23 mouse cellular contexts compared by ENCODE assay signal in the genomic region with DNA sequence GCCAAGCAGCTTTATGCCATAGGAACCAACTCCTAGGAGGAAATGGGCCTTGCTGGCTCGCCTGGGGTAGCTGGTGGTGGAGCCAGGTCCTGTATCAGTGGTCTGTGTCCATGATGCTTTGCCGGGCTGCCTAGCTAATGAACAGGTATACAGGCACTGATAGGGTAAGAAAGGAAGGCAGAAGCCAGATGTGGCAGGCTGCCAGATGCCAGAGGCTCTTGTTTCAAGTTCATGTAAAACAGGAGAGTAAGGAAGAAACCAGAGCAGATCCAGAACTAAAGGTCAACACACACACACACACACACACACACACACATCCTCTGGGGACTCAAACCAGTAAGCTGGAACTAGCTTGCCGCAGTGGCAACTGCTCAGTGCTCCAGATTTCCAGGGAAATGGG. TPM values are rescaled to one million over a fixed set of nuclear protein-coding genes. Genes with fewer than 3 reads are reported as not detected.
A peak's percentile ranks its signal among the peaks of the same experiment; 100 is the strongest.
DNase-seq lines count a peak whose midpoint lies in the region; ATAC-seq lines count a peak whose summit lies in the region.
"Had no signal": no experiment of that assay in that cellular context is flagged by ENCODE, and none has a peak within 500 bp of the region (broad histone marks: within the 10 kb centered on the region; RNA-seq: fewer than 3 reads in every experiment).

No protein-coding gene starts in this region.

- H3K9me3 ChIP-seq in intestine, embryonic 16.5 days (ENCODE audit: control insufficient read depth, low read length): no peaks in the 10 kb centered on the region
- H3K9me3 ChIP-seq in intestine, embryonic 15.5 days: no peaks in the 10 kb centered on the region
- H3K9me3 ChIP-seq: forebrain, embryonic 15.5 days; G1E; hindbrain, embryonic 12.5 days; lung, embryonic 15.5 days had no signal

- ATAC-seq in intestine, embryonic 16.5 days: no peak
- ATAC-seq in intestine, embryonic 15.5 days: no peak
- ATAC-seq: forebrain, embryonic 15.5 days had no signal

- no peak overlapping the region for H3K27ac ChIP-seq in intestine, embryonic 16.5 days (ENCODE audit: low read length)
- no peak overlapping the region for H3K27ac ChIP-seq in intestine, embryonic 15.5 days
- H3K27ac ChIP-seq: forebrain, embryonic 15.5 days; hindbrain, embryonic 12.5 days; left cerebral cortex, adult 2 months; liver, embryonic 14.5 days; lung, embryonic 15.5 days had no signal

- H3K27me3 ChIP-seq in intestine, embryonic 16.5 days (replicated peaks; ENCODE audit: control insufficient read depth, insufficient read depth, low read length): no peaks in the 10 kb centered on the region
- H3K27me3 ChIP-seq in intestine, embryonic 15.5 days (replicated peaks): no peaks in the 10 kb centered on the region; the same call in 1 of the 2 replicates
- H3K27me3 ChIP-seq: forebrain, embryonic 15.5 days; lung, embryonic 15.5 days had no signal

- WGBS in intestine, embryonic 16.5 days: 73% methylated on average over 3 of the region's 3 CpGs
- 68% methylated on average over 3 of the region's 3 CpGs for whole genome bisulfite sequencing in intestine, embryonic 15.5 days

- H3K9ac ChIP-seq in intestine, embryonic 16.5 days (ENCODE audit: low read depth, low read length): 0 out of 2 replicates have a peak overlapping the region, but pooled peaks have one; percentile 2
- no peak overlapping the region for H3K9ac ChIP-seq in intestine, embryonic 15.5 days
- H3K9ac ChIP-seq: forebrain, embryonic 15.5 days; hindbrain, embryonic 12.5 days; liver, embryonic 14.5 days; lung, embryonic 15.5 days had no signal

- H3K4me2 ChIP-seq in intestine, embryonic 16.5 days (ENCODE audit: low read depth, low read length): no peak overlapping the region
- no peak overlapping the region for H3K4me2 ChIP-seq in intestine, embryonic 15.5 days (replicated peaks)
- H3K4me2 ChIP-seq: forebrain, embryonic 15.5 days; heart, embryonic 11.5 days; hindbrain, embryonic 12.5 days; lung, embryonic 15.5 days had no signal

- no peak overlapping the region for H3K4me3 ChIP-seq in intestine, embryonic 16.5 days (ENCODE audit: low read length)
- no peak overlapping the region for H3K4me3 ChIP-seq in intestine, embryonic 15.5 days (replicated peaks)
- H3K4me3 ChIP-seq: forebrain, embryonic 15.5 days; hindbrain, embryonic 12.5 days; left cerebral cortex, adult 2 months; lung, embryonic 15.5 days had no signal

- H3K4me1 ChIP-seq in intestine, embryonic 16.5 days (ENCODE audit: control insufficient read depth, insufficient read depth, low read length): no peaks in the 10 kb centered on the region
- peaks cover 5% of the 10 kb centered on the region; the same call in 1 of the 2 replicates for H3K4me1 ChIP-seq in intestine, embryonic 15.5 days (replicated peaks)
- H3K4me1 ChIP-seq: lung, embryonic 15.5 days had no signal

- H3K36me3 ChIP-seq in intestine, embryonic 16.5 days (ENCODE audit: control insufficient read depth, insufficient read depth, low read length): no peaks in the 10 kb centered on the region
- no peaks in the 10 kb centered on the region for H3K36me3 ChIP-seq in intestine, embryonic 15.5 days
- H3K36me3 ChIP-seq: forebrain, embryonic 15.5 days; G1E; hindbrain, embryonic 12.5 days; lung, embryonic 15.5 days had no signal

- DNase-seq in cerebellum, adult 11-12 months: peak; percentile 57
- DNase-seq in cerebellum, adult 8-10 months: no peak
- DNase-seq in retina, postnatal 1 day: peak; percentile 14
- DNase-seq in retina, embryonic 14.5 days (ENCODE audit: low spot score): no peak
- no peak for DNase-seq in thymus, postnatal 10 days (ENCODE audit: low spot score in 2 of 2)
- no peak for DNase-seq in urinary bladder, adult 2 months (ENCODE audit: low spot score)
- DNase-seq: heart, postnatal 10 days; layer of hippocampus, adult 9-11 months; left cerebral cortex, postnatal 4 days had no signal

RNA-seq across cellular contexts. Expression of gene Gm45213, which starts 5.1 kb away (rescaled TPM):
- polyA plus RNA-seq in intestine, embryonic 16.5 days (2015; fragmentation: Nextera tagmentation; extraction: Ambion mirVana): not detected in 2 replicates
- not detected in 2 replicates for polyA plus RNA-seq in intestine, embryonic 15.5 days (2015; fragmentation: Nextera tagmentation; extraction: Ambion mirVana)
- polyA plus RNA-seq in urinary bladder, adult 2 months (2012; rRNA removed): not detected in 2 replicates
- polyA plus RNA-seq: embryonic facial prominence, embryonic 14.5 days; forebrain, embryonic 15.5 days; G1E; gonadal fat pad, adult 2 months; heart, embryonic 11.5 days; hindbrain, embryonic 12.5 days; liver, embryonic 14.5 days; lung, embryonic 15.5 days; neural tube, embryonic 11.5 days; spleen, adult 2 months; stomach, embryonic 14.5 days had no signal

RNA-seq across cellular contexts. Expression of gene Snrpa1, which starts 20.5 kb away (rescaled TPM):
- 137 and 156 TPM in 2 replicates for polyA plus RNA-seq in intestine, embryonic 16.5 days (2015; fragmentation: Nextera tagmentation; extraction: Ambion mirVana)
- 165 and 179 TPM in 2 replicates for polyA plus RNA-seq in intestine, embryonic 15.5 days (2015; fragmentation: Nextera tagmentation; extraction: Ambion mirVana)
- 29.4 and 35.5 TPM in 2 replicates for polyA plus RNA-seq in urinary bladder, adult 2 months (2012; rRNA removed)

RNA-seq across cellular contexts. Expression of gene Selenos, which starts 41.2 kb away (rescaled TPM):
- 129 and 138 TPM in 2 replicates for polyA plus RNA-seq in intestine, embryonic 16.5 days (2015; fragmentation: Nextera tagmentation; extraction: Ambion mirVana)
- polyA plus RNA-seq in intestine, embryonic 15.5 days (2015; fragmentation: Nextera tagmentation; extraction: Ambion mirVana): 107 and 114 TPM in 2 replicates
- polyA plus RNA-seq in urinary bladder, adult 2 months (2012; rRNA removed): 73.2 and 86.9 TPM in 2 replicates

Comparison
In these comparisons a context has a peak if more than half of its experiments do, and no peak if none do; other contexts are left out.
1. DNase-seq: peak in cerebellum, adult 11-12 months (single experiment) and retina, postnatal 1 day (single experiment); none in cerebellum, adult 8-10 months (single experiment), retina, embryonic 14.5 days (single experiment), thymus, postnatal 10 days (0 of 2) and urinary bladder, adult 2 months (single experiment).